Mouse (Mus musculus): ENCODE data around the gene Ager.

- TF ChIP-seq CTCF (IDR thresholded peaks at IDR 0.05; ENCODE audit: low read depth) (no peak), EP300 (IDR thresholded peaks at IDR 0.05; ENCODE audit: low read depth) (no peak)
Measured at GRCm38 (mm10) chr17:34587423-34587811, 10.2 kb upstream of the Ager start.

All from liver, postnatal 0 days (tissue).